Mouse (Mus musculus) megakaryocyte, embryonic 14.5 days (primary cell): ENCODE data around the gene Ube2r2.

Experiments used
- FLI1 ChIP-seq: IDR thresholded peaks from 2 replicates; pipeline ENCODE4 v1.6.1; 2012; ENCODE audit warnings: low read length, inconsistent platforms, mixed read lengths
- GATA1 ChIP-seq: IDR thresholded peaks from 3 replicates; pipeline ENCODE4 v1.6.1; 2012; ENCODE audit warnings: mixed read lengths, low read length, inconsistent platforms, borderline replicate concordance

- no peak for TF ChIP-seq GATA1
- no peak for TF ChIP-seq FLI1
Observed at GRCm38 (mm10) chr4:41094361-41094760, 41.2 kb upstream of the Ube2r2 start.
